Mouse (Mus musculus): ENCODE data around the gene 1700029H14Rik. TPM values are rescaled to one million over a fixed set of nuclear protein-coding genes. Genes with fewer than 3 reads are reported as not detected.

Gene 1700029H14Rik
- polyA plus RNA-seq, 1 experiment from 2014 or later, result not detected

GRCm38 (mm10) chr8:13520349-13520748 is 41.9 kb downstream of the 1700029H14Rik start:
- ATAC-seq (ENCODE audit: insufficient read depth) (no peak), DNase-seq (no peak)
- Histone ChIP-seq H3K36me3 (ENCODE audit: insufficient read depth) (no peaks in the 10 kb centered on the region), H3K9me3 (ENCODE audit: low read depth, low read length) (no peaks in the 10 kb centered on the region), H3K27me3 (ENCODE audit: insufficient read depth, low read length) (no peaks in the 10 kb centered on the region), H3K9ac (no peak overlapping the region), H3K4me3 (ENCODE audit: low read depth, low read length) (no peak overlapping the region), H3K4me1 (ENCODE audit: insufficient read depth) (peaks cover 18% of the 10 kb centered on the region), H3K4me2 (no peak overlapping the region), H3K27ac (ENCODE audit: low read depth) (no peak overlapping the region)
- no peak for TF ChIP-seq CTCF (IDR thresholded peaks at IDR 0.05; ENCODE audit: low read depth)
- WGBS, result 55% methylated on average over 6 of the region's 6 CpGs

- no peaks in the 10 kb centered on the region for H3K36me3 ChIP-seq (ENCODE audit: insufficient read depth)
- no peak overlapping the region for H3K27ac ChIP-seq (ENCODE audit: low read depth)
- DNase-seq (no peak), ATAC-seq (ENCODE audit: insufficient read depth) (no peak)
- no peak overlapping the region for H3K9ac ChIP-seq
- no peak overlapping the region for H3K4me3 ChIP-seq (ENCODE audit: low read depth, low read length)
- no peak for TF ChIP-seq CTCF (IDR thresholded peaks at IDR 0.05; ENCODE audit: low read depth)
- no peak overlapping the region for H3K4me2 ChIP-seq
- H3K4me1 ChIP-seq (ENCODE audit: insufficient read depth), result peaks cover 18% of the 10 kb centered on the region
- 58% methylated on average over 9 of the region's 9 CpGs for WGBS
- no peaks in the 10 kb centered on the region for H3K27me3 ChIP-seq (ENCODE audit: insufficient read depth, low read length)
- no peaks in the 10 kb centered on the region for H3K9me3 ChIP-seq (ENCODE audit: low read depth, low read length)
Measured at GRCm38 (mm10) chr8:13519503-13519902, 42.8 kb downstream of the 1700029H14Rik start.

- Histone ChIP-seq H3K9me3 (ENCODE audit: low read depth, low read length) (no peaks in the 10 kb centered on the region), H3K4me3 (ENCODE audit: low read depth, low read length) (no peak overlapping the region), H3K9ac (no peak overlapping the region), H3K4me2 (no peak overlapping the region), H3K36me3 (ENCODE audit: insufficient read depth) (no peaks in the 10 kb centered on the region), H3K27ac (ENCODE audit: low read depth) (no peak overlapping the region), H3K4me1 (ENCODE audit: insufficient read depth) (peaks cover 23% of the 10 kb centered on the region), H3K27me3 (ENCODE audit: insufficient read depth, low read length) (no peaks in the 10 kb centered on the region)
- ATAC-seq (ENCODE audit: insufficient read depth), result no peak
- no peak for DNase-seq
- no peak for TF ChIP-seq CTCF (IDR thresholded peaks at IDR 0.05; ENCODE audit: low read depth)
- WGBS, result 87% methylated on average over 6 of the region's 6 CpGs
Measured at GRCm38 (mm10) chr8:13517284-13517781, 44.9 kb downstream of the 1700029H14Rik start.

DNA sequence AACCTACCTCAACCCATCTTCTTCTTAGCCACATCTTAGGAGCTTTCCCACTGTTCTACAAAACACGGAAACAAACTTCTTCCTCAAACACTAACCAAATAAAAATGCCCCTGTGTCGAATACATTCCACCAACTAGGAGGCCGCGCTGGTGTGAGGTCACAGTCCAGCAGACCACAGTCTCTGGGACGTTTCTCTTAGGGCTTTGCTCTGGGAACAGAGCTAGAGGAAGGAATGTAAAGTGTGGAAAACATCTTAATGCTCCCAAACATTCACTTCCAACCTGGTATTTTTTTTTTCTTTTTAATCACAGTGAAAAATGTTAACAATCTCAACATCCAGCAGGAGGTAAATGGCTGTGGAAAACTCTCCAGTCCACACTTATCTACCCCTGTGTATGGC is 45.5 kb downstream of the 1700029H14Rik start:
- no peak for TF ChIP-seq CTCF (IDR thresholded peaks at IDR 0.05; ENCODE audit: low read depth)
- no peaks in the 10 kb centered on the region for H3K36me3 ChIP-seq (ENCODE audit: insufficient read depth)
- DNase-seq (no peak), ATAC-seq (ENCODE audit: insufficient read depth) (no peak)
- no peak overlapping the region for H3K4me3 ChIP-seq (ENCODE audit: low read depth, low read length)
- H3K27me3 ChIP-seq (ENCODE audit: insufficient read depth, low read length), result no peaks in the 10 kb centered on the region
- H3K9me3 ChIP-seq (ENCODE audit: low read depth, low read length), result no peaks in the 10 kb centered on the region
- H3K9ac ChIP-seq, result no peak overlapping the region
- H3K4me2 ChIP-seq, result no peak overlapping the region
- peak overlapping the region; percentile 9; the same call in 1 of the 2 replicates for H3K27ac ChIP-seq (ENCODE audit: low read depth)
- WGBS, result 74% methylated on average over 5 of the region's 5 CpGs
- peaks cover 23% of the 10 kb centered on the region for H3K4me1 ChIP-seq (ENCODE audit: insufficient read depth)

DNA sequence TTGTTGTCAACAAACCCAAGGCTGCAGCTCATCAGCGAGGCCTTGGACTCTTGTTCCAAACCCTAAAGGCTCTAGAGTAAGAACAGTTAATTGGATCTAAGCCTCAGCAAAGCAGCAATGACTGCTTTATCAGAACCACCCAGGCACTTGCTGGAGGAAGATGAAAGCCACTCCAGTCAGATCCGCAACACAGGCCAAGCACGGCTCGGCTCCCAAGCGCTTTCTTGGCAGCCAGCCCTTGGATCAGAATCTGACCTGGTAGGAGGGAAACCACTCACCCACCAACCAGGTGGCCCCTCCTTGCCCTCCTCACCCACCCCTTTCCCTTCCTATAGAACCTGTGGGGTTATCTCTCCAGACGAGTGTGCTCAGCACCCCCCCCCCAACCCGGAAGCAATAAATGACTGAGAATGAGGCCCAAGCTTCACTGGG is 46.2 kb downstream of the 1700029H14Rik start:
- H3K27ac ChIP-seq (ENCODE audit: low read depth), result peak overlapping the region; percentile 9; the same call in 1 of the 2 replicates
- 42% methylated on average over 7 of the region's 7 CpGs for WGBS
- no peak overlapping the region for H3K4me2 ChIP-seq
- H3K36me3 ChIP-seq (ENCODE audit: insufficient read depth), result no peaks in the 10 kb centered on the region
- no peak overlapping the region for H3K4me3 ChIP-seq (ENCODE audit: low read depth, low read length)
- no peak for TF ChIP-seq CTCF (IDR thresholded peaks at IDR 0.05; ENCODE audit: low read depth)
- no peaks in the 10 kb centered on the region for H3K27me3 ChIP-seq (ENCODE audit: insufficient read depth, low read length)
- no peaks in the 10 kb centered on the region for H3K9me3 ChIP-seq (ENCODE audit: low read depth, low read length)
- H3K4me1 ChIP-seq (ENCODE audit: insufficient read depth), result peaks cover 20% of the 10 kb centered on the region
- H3K9ac ChIP-seq, result no peak overlapping the region
- ATAC-seq (ENCODE audit: insufficient read depth), result peak; percentile 66
- DNase-seq, result peak; percentile 83

DNA sequence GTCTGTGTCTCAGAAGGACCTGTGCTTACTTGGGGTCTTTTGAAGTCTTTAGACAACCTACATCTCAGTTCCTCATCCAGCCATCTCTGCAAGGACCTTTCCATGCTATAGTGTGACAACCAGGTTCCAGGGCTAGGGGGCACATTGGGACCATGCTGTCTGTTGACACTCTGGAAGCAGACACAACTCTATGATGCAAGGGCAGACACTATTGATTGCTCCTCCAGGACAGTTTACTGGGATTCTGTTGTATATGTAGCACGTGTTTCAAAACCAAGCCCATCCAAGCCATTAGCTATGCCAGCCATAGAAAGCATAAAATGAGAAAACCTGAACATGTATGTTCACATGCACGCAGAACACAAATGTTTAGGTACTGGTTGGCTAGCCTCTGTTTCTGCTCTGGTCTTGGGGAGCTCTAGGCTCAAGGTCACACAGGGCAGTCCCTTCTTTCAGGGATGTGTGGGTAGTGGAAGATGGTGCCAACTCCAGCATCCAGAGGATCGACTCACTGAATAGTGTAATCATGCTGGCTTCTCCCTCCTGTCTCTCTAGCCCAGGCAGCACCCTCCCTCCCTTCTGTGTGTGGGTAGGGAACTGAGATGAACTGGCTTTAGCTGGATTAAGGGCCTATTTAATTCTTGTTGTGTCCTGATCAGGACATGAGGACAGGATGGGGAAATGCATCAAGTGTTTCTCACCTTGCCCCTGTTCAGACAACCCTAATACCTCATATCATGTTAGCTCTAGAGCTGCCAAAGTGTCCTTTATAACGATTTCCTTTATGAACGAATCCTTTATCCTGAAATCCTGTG is 48.5 kb downstream of the 1700029H14Rik start:
- TF ChIP-seq CTCF (IDR thresholded peaks at IDR 0.05; ENCODE audit: low read depth), result no peak
- Histone ChIP-seq H3K9me3 (ENCODE audit: low read depth, low read length) (no peaks in the 10 kb centered on the region), H3K4me2 (no peak overlapping the region), H3K4me1 (ENCODE audit: insufficient read depth) (peaks cover 13% of the 10 kb centered on the region), H3K27me3 (ENCODE audit: insufficient read depth, low read length) (no peaks in the 10 kb centered on the region), H3K9ac (no peak overlapping the region), H3K27ac (ENCODE audit: low read depth) (no peak overlapping the region), H3K4me3 (ENCODE audit: low read depth, low read length) (no peak overlapping the region), H3K36me3 (ENCODE audit: insufficient read depth) (no peaks in the 10 kb centered on the region)
- WGBS, result 75% methylated on average over 5 of the region's 5 CpGs
- DNase-seq, result no peak
- no peak for ATAC-seq (ENCODE audit: insufficient read depth)

GRCm38 (mm10) chr8:13512677-13513076 is 49.6 kb downstream of the 1700029H14Rik start:
- DNase-seq, result peak; percentile 68
- no peaks in the 10 kb centered on the region for H3K9me3 ChIP-seq (ENCODE audit: low read depth, low read length)
- 29% methylated on average over 6 of the region's 6 CpGs for WGBS
- no peaks in the 10 kb centered on the region for H3K36me3 ChIP-seq (ENCODE audit: insufficient read depth)
- H3K27ac ChIP-seq (ENCODE audit: low read depth), result no peak overlapping the region
- H3K9ac ChIP-seq, result no peak overlapping the region
- TF ChIP-seq CTCF (IDR thresholded peaks at IDR 0.05; ENCODE audit: low read depth), result no peak
- no peaks in the 10 kb centered on the region for H3K27me3 ChIP-seq (ENCODE audit: insufficient read depth, low read length)
- H3K4me1 ChIP-seq (ENCODE audit: insufficient read depth), result peaks cover 13% of the 10 kb centered on the region
- H3K4me2 ChIP-seq, result no peak overlapping the region
- H3K4me3 ChIP-seq (ENCODE audit: low read depth, low read length), result no peak overlapping the region
- peak; percentile 57; the same call in 1 of the 2 replicates for ATAC-seq (ENCODE audit: insufficient read depth)

All from lung, embryonic 14.5 days (tissue).